Mouse (Mus musculus): ENCODE measurements at regions not wholly inside any gene's neighbourhood (a gene's known extent, or its start where the extent isn't known, plus 50 kb on each side); places are given as distances from the start of the nearest gene placed in this dataset.
"Not testable (repeated sequence)": the region's sequence is repeated elsewhere in the genome, so short reads cannot be mapped to it uniquely, and the experiment has no call there.

DNA sequence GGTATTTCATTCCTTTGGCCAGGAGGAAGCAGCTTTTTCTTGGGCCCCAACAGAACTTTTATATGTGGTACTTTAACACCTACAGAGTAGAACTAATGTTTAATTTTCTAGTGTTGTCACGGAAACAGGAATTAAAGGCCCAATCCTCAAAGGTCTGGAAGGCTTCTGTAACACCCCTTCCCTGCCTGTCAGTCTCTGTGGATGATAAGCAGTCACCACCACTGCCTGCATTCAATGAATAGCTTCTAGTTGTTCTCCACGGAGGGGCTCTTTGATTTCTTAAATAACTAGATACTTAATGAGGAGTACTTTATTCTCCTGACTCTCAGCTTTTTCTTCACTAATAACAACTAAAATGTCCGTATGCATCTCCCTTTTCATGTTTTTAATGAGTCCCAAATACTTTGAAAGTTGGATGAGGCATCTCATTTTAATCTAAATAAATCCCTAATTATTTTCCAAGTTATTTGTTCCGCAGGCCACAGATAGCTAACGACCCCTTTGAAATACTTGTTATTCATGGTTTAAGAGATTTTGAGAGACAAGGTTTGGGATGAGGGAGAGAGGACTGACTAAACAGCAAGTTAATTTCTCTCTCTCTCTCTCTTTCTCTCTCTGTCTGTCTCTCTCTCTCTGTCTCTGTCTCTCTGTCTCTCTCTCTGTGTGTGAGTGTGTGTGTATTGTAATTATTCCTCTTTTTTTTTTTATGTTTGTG, 686.0 kb upstream of the Ghitm start:
- ChIA-PET CTCF (no interaction called here), POLR2A (interaction anchor here in 1 of 4 experiments (1.0 kb wide), 1 partner anchor 26 kb away, joined by 4 read pairs; no protein-coding TSS in a partner anchor)

GRCm38 (mm10) chr14:37819959-37820358, 684.9 kb upstream of the Ghitm start:
- CTCF ChIA-PET = interaction anchor here in 3 of 4 experiments (0.7 to 0.8 kb wide), 4 partner anchors 130 to 724 kb away, joined by 3 to 5 read pairs (median 3); no protein-coding TSS in a partner anchor
- POLR2A ChIA-PET = interaction anchor here in 1 of 4 experiments (1.0 kb wide), 1 partner anchor 25 kb away, joined by 4 read pairs; no protein-coding TSS in a partner anchor

DNA sequence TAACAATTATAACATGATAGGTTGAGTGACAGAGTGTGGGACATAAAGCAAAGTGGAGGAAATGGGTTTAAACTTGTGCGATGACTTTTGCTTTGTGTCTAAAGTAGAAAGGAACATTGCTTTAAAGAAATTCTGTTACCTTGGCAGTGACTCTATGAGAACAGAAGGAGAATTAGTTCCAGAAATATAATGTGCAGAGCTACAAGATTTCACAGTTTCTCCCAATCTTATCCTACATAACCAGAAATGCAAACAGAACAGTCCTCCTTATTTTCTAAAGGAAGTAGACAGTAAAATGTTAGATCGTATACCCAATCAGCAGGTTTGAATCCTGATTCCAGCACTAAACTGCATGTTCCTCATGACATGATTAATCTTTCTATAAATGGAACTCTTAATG, 660.6 kb upstream of the Ghitm start:
- ChIA-PET POLR2A (interaction anchor here in 2 of 4 experiments (0.9 to 1.0 kb wide), 2 partner anchors 25 to 369 kb away, joined by 4 to 8 read pairs; no protein-coding TSS in a partner anchor), CTCF (interaction anchor here in 1 of 4 experiments (0.6 kb wide), 1 partner anchor 273 kb away, joined by 4 read pairs; no protein-coding TSS in a partner anchor)

DNA sequence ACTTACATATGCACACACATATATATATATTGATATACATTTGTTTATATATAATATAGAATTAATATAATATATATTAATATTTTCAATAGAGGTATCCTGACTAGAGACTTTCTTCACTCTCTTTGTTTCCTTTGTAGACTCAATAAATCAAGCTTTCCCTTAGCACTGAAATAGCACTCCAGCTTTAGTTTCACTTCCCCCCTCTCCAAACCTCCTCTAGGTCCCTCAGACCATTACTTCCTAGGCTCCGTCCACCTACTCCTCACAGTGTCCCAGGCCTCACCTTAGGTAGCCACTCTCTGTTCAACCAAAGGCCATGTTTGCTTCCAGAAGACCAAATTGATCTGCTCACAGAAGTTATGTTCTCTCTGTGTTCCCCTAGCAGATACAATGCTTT, 630.7 kb upstream of the Ghitm start:
- POLR2A ChIA-PET = no interaction called here
- CTCF ChIA-PET = no interaction called here

DNA sequence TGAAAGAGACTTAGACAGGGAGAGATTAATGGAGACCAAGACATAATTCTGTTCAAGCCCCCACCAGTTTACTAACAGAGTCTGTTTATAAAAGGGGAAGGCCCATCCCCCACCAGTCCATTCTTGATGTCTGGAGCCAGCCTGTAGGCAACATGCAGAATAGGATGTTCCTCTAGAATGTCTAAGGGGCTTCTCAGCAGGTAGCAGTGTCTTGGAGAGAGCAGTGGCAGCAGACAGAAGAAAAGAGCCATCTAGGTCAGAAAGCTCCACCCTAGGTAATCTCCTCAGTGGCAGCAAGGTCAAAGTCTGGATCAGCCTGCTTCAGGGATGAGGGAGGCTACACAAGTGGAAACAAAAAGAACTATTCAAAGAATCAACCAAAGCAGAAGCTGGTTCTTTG, 614.6 kb upstream of the Ghitm start:
- CTCF ChIA-PET, POLR2A ChIA-PET: not testable (repeated sequence)

DNA sequence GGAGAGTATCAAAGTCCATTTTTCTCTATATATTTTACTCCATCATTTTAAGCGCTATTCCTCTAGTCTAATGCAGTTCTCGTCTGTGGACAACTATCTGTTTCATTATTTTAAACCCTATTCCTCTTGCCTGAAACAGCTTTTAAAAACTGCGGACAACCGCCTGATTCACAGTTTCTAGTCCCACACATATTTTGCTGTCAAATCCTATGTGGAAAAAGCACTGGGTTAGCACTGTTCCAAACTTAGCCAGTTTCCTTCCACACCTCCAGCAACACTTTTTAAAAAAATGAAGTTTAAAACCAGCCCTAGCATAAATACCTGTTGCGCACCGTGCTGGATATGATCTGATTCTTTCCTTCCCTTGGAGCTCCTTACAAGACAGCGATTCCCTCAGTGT, 614.1 kb upstream of the Ghitm start:
- POLR2A ChIA-PET = no interaction called here

GRCm38 (mm10) chr14:37743048-37743447, 608.0 kb upstream of the Ghitm start:
- ChIA-PET CTCF (no interaction called here), POLR2A (interaction anchor here (0.6 to 0.7 kb wide), 4 partner anchors 10 to 644 kb away, joined by 3 to 8 read pairs (median 4); no protein-coding TSS in a partner anchor)

More for the DNA sequence above, 614.1 kb upstream of the Ghitm start:
- CTCF ChIA-PET = no interaction called here

GRCm38 (mm10) chr14:37742426-37742825, 607.4 kb upstream of the Ghitm start:
- CTCF ChIA-PET, POLR2A ChIA-PET: not testable (repeated sequence)

Data from embryonic stem cell, embryonic (primary cell).